Mouse (Mus musculus) embryo, embryonic 9.5 days (tissue): ENCODE data around the gene Tmppe.
"Not testable (repeated sequence)": the region's sequence is repeated elsewhere in the genome, so short reads cannot be mapped to it uniquely, and the experiment has no call there.

Source experiments
- DNase-seq: peaks from one replicate; pipeline ENCODE4 v3.0.0-alpha.2; 2017; ENCODE audit errors: extremely low spot score

Tmppe gene

GRCm38 (mm10) chr9:114400949-114401684, at the start of gene Tmppe, which contains the start of gene Glb1:
Tmppe (plus strand) TSS chr9:114401105.
Glb1 (plus strand) TSS chr9:114401076.
- DNase-seq, result peak; percentile 95

GRCm38 (mm10) chr9:114367783-114368470, 33.0 kb upstream of the Tmppe start:
- peak; percentile 64 for DNase-seq

- DNase-seq, result no peak
These were observed 32.4 kb upstream of the Tmppe start for GRCm38 (mm10) chr9:114368471-114368858.

- not testable (repeated sequence) for DNase-seq
These were observed 31.5 kb upstream of the Tmppe start for GRCm38 (mm10) chr9:114369389-114369788.

DNA sequence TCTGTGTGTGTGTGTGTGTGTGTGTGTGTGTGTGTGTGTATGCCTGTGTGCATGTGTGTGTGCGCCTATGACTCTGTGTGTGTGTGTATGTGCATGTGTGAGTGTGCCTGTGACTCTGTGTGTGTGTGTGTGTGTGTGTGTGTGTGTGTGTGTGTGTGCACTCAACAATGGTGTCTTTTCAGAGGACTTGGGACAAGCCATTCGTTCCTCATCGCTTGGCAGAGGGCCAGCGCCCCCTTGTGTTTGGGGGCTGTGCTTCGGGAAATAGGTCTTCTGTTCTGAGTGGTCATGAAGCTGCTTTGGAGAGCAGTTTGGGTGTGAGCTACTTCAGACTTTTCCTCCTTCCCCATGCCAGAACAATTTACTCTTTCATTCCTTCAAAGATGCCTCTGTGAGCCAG, 29.2 kb upstream of the Tmppe start:
- DNase-seq, result not testable (repeated sequence)

DNA sequence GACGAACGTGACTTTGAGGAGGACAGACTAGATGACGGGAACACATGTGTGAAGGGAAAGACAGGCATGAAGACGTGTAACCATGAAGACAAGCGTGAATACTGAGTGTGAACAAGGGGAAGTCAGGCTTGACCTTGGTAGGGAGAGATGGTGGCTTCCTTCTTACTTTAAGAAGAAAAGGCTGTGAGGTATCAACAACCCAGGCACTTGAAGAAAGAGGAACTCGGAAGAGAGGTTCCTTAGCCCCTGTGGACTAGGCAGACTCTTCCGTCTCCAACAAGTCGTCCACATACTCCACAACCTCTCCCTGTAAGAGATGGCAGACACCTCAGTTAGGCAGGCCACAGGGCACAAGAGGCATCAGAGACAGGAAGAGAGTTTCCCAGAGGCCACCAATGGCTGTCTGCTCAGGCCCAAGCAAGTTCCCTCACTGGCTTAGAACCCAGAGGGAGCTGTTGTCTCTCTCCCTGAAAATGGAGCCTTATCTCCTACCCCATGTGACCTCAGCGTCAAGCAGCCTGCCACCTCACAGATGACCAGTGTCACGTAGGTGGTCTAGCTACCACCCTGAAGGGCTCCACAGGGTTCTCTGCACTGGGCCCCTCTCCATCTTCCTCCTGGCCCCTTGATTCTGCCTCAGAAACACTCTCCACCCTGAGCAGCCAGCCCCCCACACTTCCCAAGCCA, 25.5 kb upstream of the Tmppe start:
- DNase-seq, result no peak

DNA sequence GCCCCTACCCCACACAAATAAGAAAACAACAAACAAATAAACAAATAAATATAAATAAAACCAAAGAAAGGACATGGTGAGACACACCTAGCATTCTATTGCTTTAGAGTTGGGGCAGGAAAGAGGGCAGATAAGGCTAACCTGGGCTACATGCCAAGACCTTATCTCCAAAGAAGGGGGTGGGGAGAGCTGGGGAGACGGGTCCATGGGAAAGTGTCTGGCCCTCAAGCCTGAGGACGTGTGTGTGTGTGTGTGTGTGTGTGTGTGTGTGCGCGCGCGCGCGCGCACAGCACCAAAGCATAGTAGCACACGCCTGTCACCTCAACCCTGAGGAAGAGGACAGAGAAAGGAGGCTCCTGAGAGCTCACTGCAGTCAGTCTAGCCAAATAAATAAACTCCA, 23.7 kb upstream of the Tmppe start:
- DNase-seq, result no peak

DNA sequence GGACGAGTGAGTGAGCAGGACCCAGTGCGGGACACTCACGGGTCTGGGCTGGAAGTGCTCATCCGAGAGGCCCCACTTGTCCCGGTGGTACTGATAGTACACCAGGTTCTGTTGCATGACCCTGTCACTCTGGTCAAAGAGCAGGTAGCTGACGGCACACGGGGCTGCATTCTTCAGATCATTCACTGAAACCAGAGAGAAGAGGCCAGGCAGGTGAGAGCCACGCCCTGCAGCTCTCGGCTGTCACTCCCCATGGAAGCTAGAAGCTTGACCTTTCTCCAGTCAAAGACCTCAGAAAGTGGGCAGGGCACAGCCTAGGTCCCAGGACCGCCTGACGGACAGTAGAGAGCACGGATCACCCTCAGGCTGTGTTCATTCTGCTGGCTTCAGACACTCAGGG, 21.0 kb upstream of the Tmppe start:
- no peak for DNase-seq

- peak; percentile 59 for DNase-seq
These were observed 19.8 kb upstream of the Tmppe start for GRCm38 (mm10) chr9:114380881-114381733.

DNA sequence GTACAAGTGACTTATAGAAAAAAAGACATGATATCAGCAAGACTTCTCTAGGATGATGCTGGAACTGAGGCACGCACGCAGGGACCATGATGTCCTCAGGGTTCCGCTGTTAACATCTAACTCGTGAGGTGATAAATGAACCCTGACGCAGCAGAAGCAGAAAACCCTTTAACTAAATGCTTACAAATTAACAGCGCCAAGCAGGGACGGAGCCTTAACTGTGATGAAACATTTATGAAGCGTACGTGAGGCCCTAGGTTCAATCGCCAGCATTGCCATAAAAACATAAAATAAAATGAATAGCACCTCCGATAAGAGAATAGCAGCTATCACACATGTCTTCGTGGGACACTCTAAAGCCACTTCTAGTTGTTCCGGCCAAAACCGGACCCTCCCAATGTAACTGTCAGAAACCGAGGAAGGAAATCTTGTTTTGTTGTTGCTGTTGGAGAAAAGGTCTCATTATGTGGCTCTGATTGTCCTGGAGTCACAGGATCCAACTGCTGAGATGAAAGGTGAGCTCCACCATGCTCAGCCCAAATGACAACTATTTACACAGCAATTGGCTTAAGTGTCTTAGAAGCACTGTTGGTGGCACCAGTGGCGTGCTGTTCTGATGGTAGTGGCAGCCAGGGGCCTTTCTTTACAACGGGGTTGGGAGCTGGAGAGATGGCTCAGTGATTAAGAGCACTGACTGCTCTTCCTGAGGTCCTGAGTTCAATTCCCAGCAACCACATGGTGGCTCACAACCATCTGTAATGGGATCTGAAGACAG, 17.8 kb upstream of the Tmppe start:
- no peak for DNase-seq

- no peak for DNase-seq
These were observed 16.2 kb upstream of the Tmppe start for GRCm38 (mm10) chr9:114384691-114385090.

DNA sequence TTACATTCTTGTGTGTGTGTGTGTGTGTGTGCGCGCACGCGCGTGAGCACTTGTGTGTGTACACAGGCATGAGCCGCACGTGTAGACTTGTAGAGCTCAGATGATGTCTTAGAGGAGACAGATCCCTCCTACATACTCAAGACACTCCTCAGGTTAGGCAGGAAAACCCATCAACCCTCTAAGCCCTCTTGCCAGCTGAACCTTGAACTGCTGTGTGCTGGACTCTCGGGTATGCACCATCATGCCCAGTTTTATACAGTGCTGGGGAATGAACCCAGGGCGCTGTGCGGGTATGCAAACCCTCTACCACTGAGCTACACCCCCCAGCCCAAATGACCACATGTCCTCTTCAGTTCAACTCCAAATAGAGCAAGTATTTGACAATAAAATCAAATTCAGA, 15.7 kb upstream of the Tmppe start:
- DNase-seq, result no peak

- DNase-seq, result no peak
These were observed 13.8 kb upstream of the Tmppe start for GRCm38 (mm10) chr9:114387086-114387485.

DNA sequence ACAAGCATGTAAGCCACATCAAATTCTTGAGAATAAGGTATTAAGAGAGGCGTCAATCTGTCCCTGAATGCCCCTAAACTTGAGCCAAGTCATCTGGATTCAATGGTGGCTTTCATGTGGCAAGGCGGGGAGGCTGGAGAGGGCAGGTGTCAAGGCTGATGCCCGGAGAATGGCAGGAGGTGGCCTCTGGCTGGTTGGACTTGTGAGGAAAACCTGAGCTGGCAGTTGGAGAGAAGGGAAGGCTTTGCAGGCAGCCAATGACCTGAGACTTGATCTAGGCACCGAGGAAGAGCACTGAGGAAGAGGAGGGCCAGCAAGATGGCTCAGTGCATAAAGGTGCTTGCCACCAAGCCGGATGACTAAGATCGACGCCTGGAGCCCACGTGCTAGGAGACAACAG, 12.6 kb upstream of the Tmppe start:
- no peak for DNase-seq

DNA sequence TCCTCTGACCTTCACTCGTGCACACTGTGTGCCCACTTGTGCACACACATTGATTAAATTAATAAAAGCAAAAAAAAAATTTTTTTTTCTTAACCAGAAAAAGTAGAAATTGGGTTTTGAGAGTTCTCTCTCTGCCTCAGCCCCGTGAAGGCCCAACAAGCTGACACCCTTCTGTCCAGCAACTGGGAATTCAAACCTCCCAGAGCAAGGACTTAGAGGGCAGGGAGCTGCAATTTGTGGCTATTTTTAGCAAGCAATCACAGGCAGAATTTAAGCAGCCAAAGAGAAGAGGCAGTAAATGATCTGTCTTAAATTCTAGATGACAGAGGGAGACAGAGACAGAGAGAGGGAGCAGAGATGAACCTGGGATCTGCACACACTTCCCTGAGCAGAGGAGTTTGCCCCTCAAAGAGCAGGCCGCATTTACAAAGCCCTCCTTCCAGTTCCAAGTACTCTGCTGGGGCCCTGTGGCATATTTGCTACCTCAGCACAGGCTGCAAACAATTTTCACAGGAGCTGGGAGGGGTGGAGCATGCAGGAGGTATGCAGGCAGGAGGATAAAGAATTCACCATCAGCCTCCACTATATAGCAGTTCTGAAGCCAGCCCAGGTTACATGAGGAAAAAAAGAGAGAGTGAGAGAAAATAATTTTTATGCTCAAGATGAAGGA, 12.1 kb upstream of the Tmppe start:
- DNase-seq, result no peak

DNA sequence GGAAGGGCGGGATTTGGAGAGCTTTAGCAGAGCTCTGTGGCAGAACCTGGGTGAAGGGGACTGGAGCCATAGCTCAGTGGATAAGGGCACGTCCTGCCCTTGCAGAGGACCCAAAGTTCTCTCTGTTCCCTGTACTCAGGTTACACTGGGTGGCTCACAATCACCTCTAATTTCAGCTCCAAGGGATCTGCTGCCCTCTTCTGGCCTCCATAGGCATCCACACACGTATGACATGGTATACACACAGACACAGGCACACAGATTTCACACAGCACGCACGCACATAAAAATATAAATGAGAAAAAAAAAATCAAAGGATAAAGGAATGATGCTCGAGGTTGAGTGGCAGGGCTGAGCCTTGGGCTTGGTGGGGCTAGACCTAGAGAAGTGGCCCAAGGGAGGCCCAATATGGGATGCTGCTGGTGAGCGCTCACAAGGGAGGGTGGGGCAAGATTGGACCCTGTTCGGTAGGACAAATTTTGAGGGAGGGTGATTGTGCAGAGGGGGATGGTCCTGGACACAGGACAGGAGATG, 11.5 kb upstream of the Tmppe start:
- peak; percentile 31 for DNase-seq

GRCm38 (mm10) chr9:114389905-114390748, 10.8 kb upstream of the Tmppe start, which contains the start of gene Crtap:
Crtap (minus strand) TSS chr9:114390675.
- peak; percentile 81 for DNase-seq

DNA sequence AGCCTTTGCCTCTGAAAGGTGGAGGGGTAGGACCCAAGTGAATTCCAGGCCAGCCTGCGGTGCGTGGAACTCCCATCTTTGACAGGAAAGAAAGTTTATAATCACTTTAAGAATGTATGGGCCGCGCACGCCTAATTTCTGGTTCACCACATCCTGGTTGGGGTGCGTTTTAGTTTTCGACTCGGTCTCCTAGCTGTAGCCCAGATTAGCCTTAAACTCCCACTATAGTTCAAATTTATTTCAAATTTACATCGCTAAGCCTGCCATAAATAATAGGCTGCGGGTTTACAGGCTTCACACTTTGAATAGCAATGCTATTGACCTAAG, 10.2 kb upstream of the Tmppe start:
- DNase-seq, result no peak

DNA sequence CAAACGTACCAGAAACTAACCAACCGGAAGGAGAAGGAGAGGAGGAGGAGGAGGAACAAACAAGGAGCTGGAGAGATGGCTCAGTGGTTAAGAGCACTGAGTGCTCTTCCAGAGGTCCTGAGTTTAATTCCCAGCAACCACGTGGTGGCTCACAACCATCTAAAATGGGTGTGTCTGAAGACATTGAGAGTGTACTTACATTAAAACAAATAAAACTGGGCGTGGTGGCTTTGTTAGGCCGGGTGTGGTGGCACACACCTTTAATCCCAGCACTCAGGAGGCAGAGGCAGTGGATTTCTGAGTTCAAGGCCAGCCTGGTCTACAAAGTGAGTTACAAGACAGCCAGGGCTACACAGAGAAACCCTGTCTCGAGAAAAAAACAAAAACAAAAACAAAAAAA, 6.8 kb upstream of the Tmppe start:
- DNase-seq, result not testable (repeated sequence)
